In genomic region chr9:44479628-44480428, GRCm38 (mm10) we compare ENCODE assay signal across 8 mouse cellular contexts. TPM values are rescaled to one million over a fixed set of nuclear protein-coding genes. Genes with fewer than 3 reads are reported as not detected.
DNase-seq lines count a peak whose midpoint lies in the region; ATAC-seq and TF ChIP-seq lines count a peak whose summit lies in the region.

No protein-coding gene starts in this region.

- H3K27me3 ChIP-seq in forebrain, embryonic 14.5 days (replicated peaks; ENCODE audit: control insufficient read depth, insufficient read depth, low read length), result no peaks in the 10 kb centered on the region
- no peaks in the 10 kb centered on the region for H3K27me3 ChIP-seq in neural tube, embryonic 13.5 days

- H3K27ac ChIP-seq in ES-E14 (ENCODE audit: insufficient read depth, low read depth, low read length, poor library complexity, severe bottlenecking), result no peak overlapping the region
- peak overlapping the region; percentile 98 for H3K27ac ChIP-seq in forebrain, embryonic 14.5 days (ENCODE audit: low read depth, low read length)
- H3K27ac ChIP-seq in neural tube, embryonic 13.5 days (replicated peaks), result peak overlapping the region; percentile 97

- WGBS in forebrain, embryonic 14.5 days, result under 1% methylated on average over 26 of the region's 26 CpGs
- under 1% methylated on average over 26 of the region's 26 CpGs for WGBS in neural tube, embryonic 13.5 days

- peaks cover 3 to 9% of the 10 kb centered on the region in 2 experiments; a peak in 3 of 4 replicates for H3K4me1 ChIP-seq in ES-E14 (ENCODE audit: control insufficient read depth in 2 of 2, insufficient read depth in 2 of 2, low read length in 2 of 2, poor library complexity in 1 of 2)
- H3K4me1 ChIP-seq in forebrain, embryonic 14.5 days (ENCODE audit: control insufficient read depth, insufficient read depth, low read length), result peaks cover 24% of the 10 kb centered on the region
- H3K4me1 ChIP-seq in neural tube, embryonic 13.5 days (replicated peaks), result peaks cover 41% of the 10 kb centered on the region

- H3K9me3 ChIP-seq in ES-E14 (ENCODE audit: control insufficient read depth, insufficient read depth, low read depth, low read length), result no peaks in the 10 kb centered on the region
- no peaks in the 10 kb centered on the region for H3K9me3 ChIP-seq in forebrain, embryonic 14.5 days (replicated peaks; ENCODE audit: control insufficient read depth, low read length)
- no peaks in the 10 kb centered on the region for H3K9me3 ChIP-seq in neural tube, embryonic 13.5 days

- H3K36me3 ChIP-seq in ES-E14 (ENCODE audit: control insufficient read depth, insufficient read depth, low read length, poor library complexity, severe bottlenecking), result no peaks in the 10 kb centered on the region
- H3K36me3 ChIP-seq in forebrain, embryonic 14.5 days (ENCODE audit: control insufficient read depth, insufficient read depth, low read length), result no peaks in the 10 kb centered on the region
- H3K36me3 ChIP-seq in neural tube, embryonic 13.5 days, result no peaks in the 10 kb centered on the region

- intact Hi-C loops in heart, postnatal 25 days (cut with DNase I), result loop anchor here (1.0 to 5.0 kb wide), 2 partner anchors 19 to 32 kb away; no protein-coding TSS in a partner anchor

- peak overlapping the region; percentile 65 to 92 for H3K4me3 ChIP-seq in ES-E14 (ENCODE audit: insufficient read depth in 1 of 2, low read depth in 1 of 2, low read length in 2 of 2, poor library complexity in 1 of 2, severe bottlenecking in 1 of 2)
- peak overlapping the region; percentile 81 for H3K4me3 ChIP-seq in forebrain, embryonic 14.5 days (ENCODE audit: low read depth, low read length)
- peak overlapping the region; percentile 72 for H3K4me3 ChIP-seq in neural tube, embryonic 13.5 days

- peak; percentile 56 for ATAC-seq in forebrain, embryonic 14.5 days
- peak; percentile 62 for ATAC-seq in neural tube, embryonic 13.5 days (ENCODE audit: low read depth)

- peak overlapping the region; percentile 99 for H3K4me2 ChIP-seq in forebrain, embryonic 14.5 days (ENCODE audit: low read length)
- peak overlapping the region; percentile 93 for H3K4me2 ChIP-seq in neural tube, embryonic 13.5 days

- peak; percentile 89 for DNase-seq in ES-E14 (ENCODE audit: low read depth, low spot score)
- peak; percentile 87 for DNase-seq in cerebellum, adult 11 months
- DNase-seq in forebrain, embryonic 14.5 days (ENCODE audit: low spot score), result peak; percentile 96
- peak; percentile 85 for DNase-seq in heart, postnatal 25 days (ENCODE audit: low spot score)
- DNase-seq in layer of hippocampus, adult 18-20 months (ENCODE audit: low spot score in 2 of 2), result peak; percentile 81 to 93
- DNase-seq in lung, adult 18-20 months, result peak; percentile 90 to 93
- peak; percentile 65 to 73 for DNase-seq in thymus, adult 18-20 months

- in situ Hi-C loops in ES-E14 (cut with MboI; ENCODE audit: low sequenced_read_pairs in 2 of 2, unreplicated experiment in 2 of 2), result no loop called here

- peak overlapping the region; percentile 60 for H3K9ac ChIP-seq in ES-E14 (ENCODE audit: insufficient read depth, low read depth, low read length, poor library complexity, severe bottlenecking)
- H3K9ac ChIP-seq in forebrain, embryonic 14.5 days (ENCODE audit: low read length), result peak overlapping the region; percentile 87
- H3K9ac ChIP-seq in neural tube, embryonic 13.5 days, result peak overlapping the region; percentile 85

TF ChIP-seq in ES-E14, 5 proteins besides CTCF, POLR2A, EP300 and RAD21:
- TF ChIP-seq ZNF384 (IDR thresholded peaks at IDR 0.05; ENCODE audit: low read depth, low read length), result no peak
- TF ChIP-seq CHD2 (IDR thresholded peaks at IDR 0.05; ENCODE audit: low read depth, low read length), result peak; percentile 28; the same call in 1 of the 2 replicates
- no peak for TF ChIP-seq HCFC1 (IDR thresholded peaks at IDR 0.05; ENCODE audit: borderline replicate concordance, insufficient read depth, low read length)

RNA-seq across cellular contexts. Expression of gene Bcl9l, which starts 2.8 kb away (rescaled TPM):
- 4.9 and 6.7 TPM in 2 replicates for total RNA-seq in ES-E14 (2012; rRNA removed)
- polyA plus RNA-seq in forebrain, embryonic 14.5 days (2014; fragmentation: Nextera tagmentation; extraction: Ambion mirVana), result 9.9 and 13.4 TPM in 2 replicates
- 10 to 100 TPM; 44.9 to 57.6 TPM for total RNA-seq in heart, postnatal 25 days (2021)
- 10 to 100 TPM; 64.0 to 72.3 TPM for total RNA-seq in layer of hippocampus, adult 18-20 months (2021)
- polyA plus RNA-seq in neural tube, embryonic 13.5 days (2015; fragmentation: Nextera tagmentation; extraction: Ambion mirVana), result 9.4 and 9.6 TPM in 2 replicates

RNA-seq across cellular contexts. Expression of gene Upk2, which starts 25.1 kb away (rescaled TPM):
- total RNA-seq in ES-E14 (2012; rRNA removed), result 0.31 and 1.1 TPM in 2 replicates
- polyA plus RNA-seq in forebrain, embryonic 14.5 days (2014; fragmentation: Nextera tagmentation; extraction: Ambion mirVana), result not detected in 2 replicates
- not detected for total RNA-seq in heart, postnatal 25 days (2021)
- total RNA-seq in layer of hippocampus, adult 18-20 months (2021), result not detected
- not detected in 2 replicates for polyA plus RNA-seq in neural tube, embryonic 13.5 days (2015; fragmentation: Nextera tagmentation; extraction: Ambion mirVana)

RNA-seq across cellular contexts. Expression of gene Foxr1, which starts 38.9 kb away (rescaled TPM):
- 0.79 and 1.9 TPM in 2 replicates for total RNA-seq in ES-E14 (2012; rRNA removed)
- polyA plus RNA-seq in forebrain, embryonic 14.5 days (2014; fragmentation: Nextera tagmentation; extraction: Ambion mirVana), result not detected in 2 replicates
- not detected for total RNA-seq in heart, postnatal 25 days (2021)
- not detected for total RNA-seq in layer of hippocampus, adult 18-20 months (2021)
- polyA plus RNA-seq in neural tube, embryonic 13.5 days (2015; fragmentation: Nextera tagmentation; extraction: Ambion mirVana), result not detected in 2 replicates
